Mouse (Mus musculus): ENCODE measurements at regions not wholly inside any gene's neighbourhood (a gene's known extent, or its start where the extent isn't known, plus 50 kb on each side); places are given as distances from the start of the nearest gene placed in this dataset.

DNA sequence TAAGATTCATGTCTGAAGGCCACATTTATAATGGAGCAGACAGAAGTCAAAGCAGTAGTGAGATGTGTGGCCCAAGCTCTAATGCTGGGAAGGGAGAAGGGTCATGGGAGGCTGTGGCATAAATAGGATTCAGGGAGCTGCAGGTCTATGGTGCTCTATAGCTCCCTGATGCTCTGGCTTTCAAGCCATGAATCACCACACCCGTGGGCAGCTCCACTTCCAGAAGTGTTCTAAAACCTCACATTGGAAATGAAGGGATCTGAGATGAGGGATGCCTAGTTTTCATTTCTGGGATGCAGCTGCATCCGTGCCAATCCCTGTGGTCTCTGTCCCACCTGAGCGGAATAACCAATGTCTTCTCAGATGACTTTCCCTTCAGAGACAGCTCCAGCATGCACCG is 553.2 kb downstream of the Plekhb2 start:
- TF ChIP-seq CTCF (IDR thresholded peaks at IDR 0.05; ENCODE audit: extremely low read depth, insufficient read depth, insufficient read length, insufficient replicate concordance) (no peak), POLR2A (IDR thresholded peaks at IDR 0.05; ENCODE audit: low read depth, low read length) (no peak)
